Mouse (Mus musculus) heart, postnatal 0 days (tissue): Measurements from ENCODE around the gene Prpsap1. TPM values are rescaled to one million over a fixed set of nuclear protein-coding genes. Genes with fewer than 3 reads are reported as not detected.
A peak's percentile ranks its signal among the peaks of the same experiment; 100 is the strongest.

Source experiments
- ATAC-seq: fragments of 200-750 bp; cut with Nextera tagmentation; 2 replicates; pipeline ENCODE4 v1.8.0; 2017; ENCODE audit warnings: low read depth, moderate number of reproducible peaks, moderate library complexity; ENCODE audit not compliant: insufficient read depth
- DNase-seq: peaks from one replicate; pipeline ENCODE4 v3.0.0-alpha.2; 2016; ENCODE audit warnings: low spot score
- H3K27ac ChIP-seq: fragments of 300-500 bp; sonication (generic); 2 replicates; pipeline ENCODE4 v1.5.1; 2014; ENCODE audit warnings: low read depth, mild to moderate bottlenecking
- H3K27me3 ChIP-seq: fragments of 300-500 bp; sonication (generic); 2 replicates; pipeline ENCODE4 v1.6.1; 2014; ENCODE audit warnings: low read length, mixed read lengths; ENCODE audit not compliant: control insufficient read depth, insufficient read depth
- H3K36me3 ChIP-seq: fragments of 300-500 bp; sonication (generic); replicated peaks from 2 replicates; pipeline ENCODE4 v1.6.1; 2014; ENCODE audit warnings: low read length, mixed read lengths; ENCODE audit not compliant: control insufficient read depth, insufficient read depth
- H3K4me1 ChIP-seq: fragments of 300-500 bp; sonication (generic); 2 replicates; pipeline ENCODE4 v1.6.1; 2014; ENCODE audit warnings: antibody characterized with exemption; ENCODE audit not compliant: control insufficient read depth, insufficient read depth
- H3K4me2 ChIP-seq: fragments of 300-500 bp; sonication (generic); 2 replicates; pipeline ENCODE4 v1.6.1; 2014; ENCODE audit warnings: low read depth, mild to moderate bottlenecking, low read length, moderate library complexity
- H3K4me3 ChIP-seq: fragments of 300-500 bp; sonication (generic); 2 replicates; pipeline ENCODE4 v1.5.1; 2014; ENCODE audit warnings: low read depth, low read length
- H3K9ac ChIP-seq: fragments of 300-500 bp; sonication (generic); replicated peaks from 2 replicates; pipeline ENCODE4 v1.6.1; 2014; ENCODE audit warnings: low read depth, low read length, mixed read lengths
- H3K9me3 ChIP-seq: fragments of 300-500 bp; sonication (generic); replicated peaks from 2 replicates; pipeline ENCODE4 v1.6.1; 2016; ENCODE audit warnings: low read length; ENCODE audit not compliant: control insufficient read depth
- CTCF ChIP-seq: IDR thresholded peaks from 2 replicates; pipeline ENCODE4 v1.5.1; 2016; ENCODE audit warnings: antibody characterized with exemption, control low read depth, low read depth
- EP300 ChIP-seq: IDR thresholded peaks from 2 replicates; pipeline ENCODE4 v1.6.1; 2016; ENCODE audit warnings: antibody characterized with exemption, low read depth
- WGBS: fragments of 180-500 bp; shearing (Covaris S2); extraction: QIAGEN DNeasy Blood & Tissue Kit; methylation state at CpG from one replicate; pipeline ENCODE4 v1.1.7; 2014; 5-methylcytosine and 5-hydroxymethylcytosine counted together
- polyA plus RNA-seq: library from polyadenylated mRNA; unstranded; fragments of >200 nt; fragmentation: Nextera tagmentation; extraction: Ambion mirVana; gene quantifications from 2 replicates; pipeline ENCODE4 v1.2.1, GENCODE M21; 2015
- total RNA-seq: library from RNA; depleted of rRNA; stranded (reverse); fragments of >200 nt; gene quantifications from 2 replicates; pipeline ENCODE4 v1.2.3, GENCODE M21; 2014; ENCODE audit warnings: low replicate concordance

Prpsap1 gene
- total and polyA plus RNA-seq, 2 experiments from 2014 or later = 43.3 to 59.2 TPM

GRCm38 (mm10) chr11:116435992-116436724 lies 57.8 kb downstream of the Prpsap1 start:
- Histone ChIP-seq H3K9me3 (no peaks in the 10 kb centered on the region), H3K9ac (0 out of 2 replicates have a peak overlapping the region, but pooled peaks have one; percentile 32), H3K4me2 (peak overlapping the region; percentile 82), H3K27me3 (no peaks in the 10 kb centered on the region), H3K4me3 (0 out of 2 replicates have a peak overlapping the region, but pooled peaks have one; percentile 73), H3K4me1 (peaks cover 37% of the 10 kb centered on the region), H3K27ac (peak overlapping the region; percentile 77), H3K36me3 (peaks cover 19% of the 10 kb centered on the region)
- ATAC-seq (no peak), DNase-seq (no peak)
- TF ChIP-seq EP300 (no peak), CTCF (no peak)
- WGBS = 17% methylated on average over 5 of the region's 5 CpGs

DNA sequence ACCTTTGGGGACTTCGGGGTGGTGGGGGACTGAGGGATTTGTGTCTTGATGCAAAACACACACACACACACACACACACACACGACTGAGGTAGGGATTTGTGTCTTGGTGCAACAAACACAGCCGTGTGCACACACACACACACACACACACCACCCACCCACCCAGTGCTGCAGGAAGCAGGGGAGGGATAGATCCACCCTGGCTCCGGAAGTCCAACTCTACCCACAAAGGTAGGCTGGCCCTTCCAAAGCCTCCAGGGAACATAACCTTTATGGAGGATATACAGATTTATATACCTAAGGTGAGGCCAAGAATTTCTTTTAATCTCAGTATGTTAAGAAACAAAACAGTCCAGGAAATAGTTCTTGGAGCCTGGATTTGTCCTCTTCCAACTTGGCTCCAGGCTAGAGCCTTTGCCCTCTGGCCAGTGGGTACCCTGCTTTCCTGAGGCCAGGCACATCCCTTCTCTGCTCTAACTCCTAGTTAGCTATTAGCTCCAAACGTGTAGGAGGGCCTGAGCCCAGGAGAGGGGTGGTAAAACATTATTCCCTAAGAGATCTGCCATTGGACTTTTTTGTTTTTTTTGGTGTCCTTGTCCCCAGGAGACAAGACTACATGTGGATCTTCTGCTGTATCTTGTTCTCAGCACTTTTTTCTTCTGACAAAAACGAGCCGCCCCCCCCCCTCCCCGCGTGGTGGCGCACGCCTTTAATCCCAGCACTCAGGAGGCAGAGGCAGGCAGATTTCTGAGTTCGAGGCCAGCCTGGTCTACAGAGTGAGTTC lies 58.8 kb downstream of the Prpsap1 start:
- Histone ChIP-seq H3K9ac (peak overlapping the region; percentile 95), H3K4me3 (peak overlapping the region; percentile 73), H3K4me2 (peak overlapping the region; percentile 82), H3K4me1 (peaks cover 32% of the 10 kb centered on the region), H3K27ac (peak overlapping the region; percentile 90), H3K27me3 (no peaks in the 10 kb centered on the region), H3K36me3 (peaks cover 19% of the 10 kb centered on the region), H3K9me3 (no peaks in the 10 kb centered on the region)
- TF ChIP-seq CTCF (no peak), EP300 (no peak)
- 47% methylated on average over 12 of the region's 12 CpGs for WGBS
- DNase-seq = no peak
- no peak for ATAC-seq

- DNase-seq (peak; percentile 65), ATAC-seq (peak; percentile 15; the same call in 1 of the 2 replicates)
- Histone ChIP-seq H3K27me3 (no peaks in the 10 kb centered on the region), H3K36me3 (peaks cover 19% of the 10 kb centered on the region), H3K4me1 (peaks cover 34% of the 10 kb centered on the region), H3K9me3 (no peaks in the 10 kb centered on the region), H3K9ac (peak overlapping the region; percentile 95), H3K27ac (peak overlapping the region; percentile 90), H3K4me3 (peak overlapping the region; percentile 73), H3K4me2 (peak overlapping the region; percentile 82)
- TF ChIP-seq EP300 (no peak), CTCF (no peak)
- WGBS = 2% methylated on average over 41 of the region's 67 CpGs
Observed at GRCm38 (mm10) chr11:116434287-116434966, 59.6 kb downstream of the Prpsap1 start.

- Histone ChIP-seq H3K27me3 (no peaks in the 10 kb centered on the region), H3K9ac (peak within 1 kb of the TSS; percentile 95), H3K27ac (peak within 1 kb of the TSS; percentile 90), H3K9me3 (no peaks in the 10 kb centered on the region), H3K4me3 (peak within 1 kb of the TSS; percentile 73), H3K4me2 (peak within 1 kb of the TSS; percentile 82), H3K36me3 (peaks cover 13% of the 10 kb centered on the region; the same call in 1 of the 2 replicates), H3K4me1 (peaks cover 35% of the 10 kb centered on the region)
- peak; percentile 96 for ATAC-seq
- WGBS = 3% methylated on average over 66 of the region's 66 CpGs
- peak; percentile 99 for DNase-seq
- TF ChIP-seq EP300 = no peak
- TF ChIP-seq CTCF = no peak
Observed at GRCm38 (mm10) chr11:116433356-116434286, 60.4 kb downstream of the Prpsap1 start, which contains the start of gene Ubald2. Ubald2 (plus strand) TSS chr11:116434094.
